Mouse (Mus musculus): Measurements from ENCODE around the gene Otop2.

Otop2 gene

GRCm38 (mm10) chr11:115306863-115307262 lies at the start of gene Otop2:
Otop2 (plus strand) TSS chr11:115307163.
- no peak for DNase-seq (ENCODE audit: inconsistent age in 2 of 2, low spot score in 1 of 2)

- DNase-seq (ENCODE audit: inconsistent age in 2 of 2, low spot score in 1 of 2): no peak
These were observed 49.0 kb upstream of the Otop2 start for GRCm38 (mm10) chr11:115257775-115258510.

- DNase-seq (ENCODE audit: inconsistent age in 2 of 2, low spot score in 1 of 2): no peak
These were observed 47.8 kb upstream of the Otop2 start for GRCm38 (mm10) chr11:115259134-115259533.

- no peak for DNase-seq (ENCODE audit: inconsistent age in 2 of 2, low spot score in 1 of 2)
These were observed 44.0 kb upstream of the Otop2 start for GRCm38 (mm10) chr11:115262954-115263353.

GRCm38 (mm10) chr11:115264136-115264861 lies 42.7 kb upstream of the Otop2 start:
- no peak for DNase-seq (ENCODE audit: inconsistent age in 2 of 2, low spot score in 1 of 2)

- DNase-seq (ENCODE audit: inconsistent age in 2 of 2, low spot score in 1 of 2): peak in 1 of 2 experiments; percentile 52
These were observed 41.9 kb upstream of the Otop2 start for GRCm38 (mm10) chr11:115264862-115265668.

- peak in 1 of 2 experiments; percentile 45 for DNase-seq (ENCODE audit: inconsistent age in 2 of 2, low spot score in 1 of 2)
These were observed 41.1 kb upstream of the Otop2 start for GRCm38 (mm10) chr11:115265771-115266399.

- DNase-seq (ENCODE audit: inconsistent age in 2 of 2, low spot score in 1 of 2): peak; percentile 66 to 84
These were observed 40.6 kb upstream of the Otop2 start for GRCm38 (mm10) chr11:115266400-115266778.

GRCm38 (mm10) chr11:115267061-115267883 lies 39.7 kb upstream of the Otop2 start, which contains the start of gene Grin2c:
Grin2c (minus strand) TSS chr11:115267243.
- peak; percentile 65 to 82 for DNase-seq (ENCODE audit: inconsistent age in 2 of 2, low spot score in 1 of 2)

GRCm38 (mm10) chr11:115267958-115268357 lies 39.0 kb upstream of the Otop2 start:
- DNase-seq (ENCODE audit: inconsistent age in 2 of 2, low spot score in 1 of 2): peak; percentile 42 to 66

- DNase-seq (ENCODE audit: inconsistent age in 2 of 2, low spot score in 1 of 2): peak in 1 of 2 experiments; percentile 55
These were observed 37.5 kb upstream of the Otop2 start for GRCm38 (mm10) chr11:115269330-115270066.

- peak; percentile 84 to 94 for DNase-seq (ENCODE audit: inconsistent age in 2 of 2, low spot score in 1 of 2)
These were observed 36.7 kb upstream of the Otop2 start for GRCm38 (mm10) chr11:115270148-115270861.

- peak; percentile 51 to 70 for DNase-seq (ENCODE audit: inconsistent age in 2 of 2, low spot score in 1 of 2)
These were observed 35.9 kb upstream of the Otop2 start for GRCm38 (mm10) chr11:115271052-115271451.

GRCm38 (mm10) chr11:115271481-115271880 lies 35.5 kb upstream of the Otop2 start:
- DNase-seq (ENCODE audit: inconsistent age in 2 of 2, low spot score in 1 of 2): peak; percentile 61 to 72

- peak; percentile 89 to 94 for DNase-seq (ENCODE audit: inconsistent age in 2 of 2, low spot score in 1 of 2)
These were observed 34.0 kb upstream of the Otop2 start for GRCm38 (mm10) chr11:115272894-115273498.

- peak; percentile 62 to 81 for DNase-seq (ENCODE audit: inconsistent age in 2 of 2, low spot score in 1 of 2)
These were observed 33.2 kb upstream of the Otop2 start for GRCm38 (mm10) chr11:115273735-115274134.

- peak in 1 of 2 experiments; percentile 70 for DNase-seq (ENCODE audit: inconsistent age in 2 of 2, low spot score in 1 of 2)
These were observed 32.8 kb upstream of the Otop2 start for GRCm38 (mm10) chr11:115274178-115274577.

GRCm38 (mm10) chr11:115274771-115275170 lies 32.2 kb upstream of the Otop2 start:
- peak; percentile 79 to 87 for DNase-seq (ENCODE audit: inconsistent age in 2 of 2, low spot score in 1 of 2)

Measured in adrenal gland, adult (tissue).